Mouse (Mus musculus) midbrain, embryonic 14.5 days (tissue): ENCODE data around the gene Sox8. TPM values are rescaled to one million over a fixed set of nuclear protein-coding genes. Genes with fewer than 3 reads are reported as not detected.

ENCODE experiments used
- ATAC-seq: fragments of 200-750 bp; cut with Nextera tagmentation; 2 replicates; pipeline ENCODE4 v1.8.0; 2017; ENCODE audit warnings: moderate number of reproducible peaks, moderate library complexity; ENCODE audit not compliant: low FRiP score, low TSS enrichment
- DNase-seq: peaks from one replicate; pipeline ENCODE4 v3.0.0-alpha.2; 2015
- H3K27ac ChIP-seq: fragments of 300-500 bp; sonication (generic); replicated peaks from 2 replicates; pipeline ENCODE4 v1.5.1; 2014; ENCODE audit warnings: mild to moderate bottlenecking, low read depth, low read length, moderate library complexity
- H3K27me3 ChIP-seq: fragments of 300-500 bp; sonication (generic); 2 replicates; pipeline ENCODE4 v1.6.1; 2014; ENCODE audit warnings: low read length, control low read depth, mixed read lengths; ENCODE audit not compliant: control insufficient read depth, insufficient read depth
- H3K36me3 ChIP-seq: fragments of 300-500 bp; sonication (generic); 2 replicates; pipeline ENCODE4 v1.6.1; 2014; ENCODE audit warnings: low read length, control low read depth; ENCODE audit not compliant: control insufficient read depth, insufficient read depth
- H3K4me1 ChIP-seq: fragments of 300-500 bp; sonication (generic); 2 replicates; pipeline ENCODE4 v1.6.1; 2014; ENCODE audit warnings: mild to moderate bottlenecking, antibody characterized with exemption, low read length, control low read depth; ENCODE audit not compliant: control insufficient read depth, insufficient read depth
- H3K4me2 ChIP-seq: fragments of 300-500 bp; sonication (generic); 2 replicates; pipeline ENCODE4 v1.6.1; 2014; ENCODE audit warnings: mild to moderate bottlenecking, low read length, moderate library complexity
- H3K4me3 ChIP-seq: fragments of 300-500 bp; sonication (generic); replicated peaks from 2 replicates; pipeline ENCODE4 v1.5.1; 2014; ENCODE audit warnings: low read depth, low read length
- H3K9ac ChIP-seq: fragments of 300-500 bp; sonication (generic); replicated peaks from 2 replicates; pipeline ENCODE4 v1.6.1; 2014; ENCODE audit warnings: mild to moderate bottlenecking, low read length, moderate library complexity
- H3K9me3 ChIP-seq: fragments of 300-500 bp; sonication (generic); 2 replicates; pipeline ENCODE4 v1.6.1; 2016; ENCODE audit warnings: low read length, control low read depth, mixed read lengths; ENCODE audit not compliant: control insufficient read depth
- WGBS: fragments of 180-500 bp; shearing (Covaris S2); extraction: QIAGEN DNeasy Blood & Tissue Kit; methylation state at CpG from one replicate; pipeline ENCODE4 v1.1.7; 2014; 5-methylcytosine and 5-hydroxymethylcytosine counted together
- polyA plus RNA-seq: library from polyadenylated mRNA; unstranded; fragments of >200 nt; fragmentation: Nextera tagmentation; extraction: Ambion mirVana; gene quantifications from 2 replicates; pipeline ENCODE4 v1.2.1, GENCODE M21; 2014

Sox8 gene
- polyA plus RNA-seq, 1 experiment from 2014 or later = 8.0 TPM

DNA sequence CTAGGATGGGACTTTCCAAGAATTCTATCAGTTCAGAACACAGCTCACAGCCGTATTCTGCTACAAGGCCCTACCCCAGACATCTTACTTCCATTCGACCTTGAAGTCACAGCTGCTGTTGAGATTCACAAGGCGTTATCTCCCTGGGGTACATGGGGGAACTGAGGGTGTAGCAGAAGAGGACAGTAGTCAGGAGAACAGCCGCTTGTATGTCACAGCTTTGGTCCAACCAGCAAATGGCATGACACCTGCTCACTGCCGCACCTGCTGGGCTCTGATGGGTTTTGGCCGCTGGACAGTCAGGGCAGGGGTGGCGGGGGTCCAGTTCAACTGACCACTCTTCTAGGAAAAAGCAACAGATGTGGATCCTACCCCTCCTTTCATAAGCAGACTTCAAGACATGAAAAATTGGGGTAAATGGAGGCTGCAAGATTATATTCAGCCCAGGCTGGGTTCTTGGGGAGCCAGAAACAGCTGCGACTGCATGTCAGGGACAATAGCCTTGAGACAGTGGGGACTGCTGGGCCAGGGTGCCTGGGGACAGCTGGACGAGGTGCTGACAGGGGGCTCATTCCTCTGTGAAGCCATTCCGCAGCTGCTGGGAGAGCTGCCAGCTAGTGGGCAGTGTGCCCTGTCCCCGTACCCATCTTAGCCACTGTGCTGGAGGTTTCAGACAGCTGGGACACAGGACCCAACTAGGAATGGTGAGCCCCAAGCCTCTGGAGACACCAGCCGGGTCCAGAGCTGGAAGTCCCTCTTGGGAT is 4.9 kb upstream of the Sox8 start:
- no peak for DNase-seq
- H3K9ac ChIP-seq = no peak overlapping the region
- WGBS = 69% methylated on average over 12 of the region's 12 CpGs
- H3K4me2 ChIP-seq = no peak overlapping the region
- H3K4me1 ChIP-seq = peaks cover 16% of the 10 kb centered on the region
- no peaks in the 10 kb centered on the region for H3K36me3 ChIP-seq
- H3K9me3 ChIP-seq = no peaks in the 10 kb centered on the region
- ATAC-seq = no peak
- no peak overlapping the region for H3K27ac ChIP-seq
- no peak overlapping the region for H3K4me3 ChIP-seq
- H3K27me3 ChIP-seq = peaks cover 17% of the 10 kb centered on the region

DNA sequence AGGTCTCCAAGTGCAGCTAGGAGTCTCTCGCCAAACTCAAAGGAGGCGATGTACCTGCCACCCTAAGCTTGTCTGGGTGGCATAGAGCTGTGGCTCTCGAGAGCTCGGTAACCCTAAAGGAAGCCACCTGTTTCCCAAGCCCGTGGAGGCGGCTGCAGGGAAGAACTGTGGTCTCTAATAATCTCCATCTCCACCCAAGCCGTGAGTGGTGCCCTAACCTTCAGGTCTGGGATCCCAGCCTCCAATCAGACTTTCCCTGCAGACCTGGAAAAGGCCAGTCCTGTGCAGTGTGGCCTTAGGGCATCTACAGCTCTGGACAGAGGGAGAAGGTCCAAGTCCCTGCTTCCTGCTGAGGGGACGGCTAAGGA is 951 bp upstream of the Sox8 start:
- no peak for DNase-seq
- Histone ChIP-seq H3K9me3 (no peaks in the 10 kb centered on the region), H3K9ac (peak overlapping the region; percentile 49; the same call in 1 of the 2 replicates), H3K27me3 (peaks cover 40% of the 10 kb centered on the region), H3K27ac (no peak overlapping the region), H3K4me1 (peaks cover 24% of the 10 kb centered on the region), H3K4me2 (peak overlapping the region; percentile 87), H3K4me3 (peak overlapping the region; percentile 42), H3K36me3 (no peaks in the 10 kb centered on the region)
- no peak for ATAC-seq
- WGBS = 4% methylated on average over 8 of the region's 8 CpGs

DNA sequence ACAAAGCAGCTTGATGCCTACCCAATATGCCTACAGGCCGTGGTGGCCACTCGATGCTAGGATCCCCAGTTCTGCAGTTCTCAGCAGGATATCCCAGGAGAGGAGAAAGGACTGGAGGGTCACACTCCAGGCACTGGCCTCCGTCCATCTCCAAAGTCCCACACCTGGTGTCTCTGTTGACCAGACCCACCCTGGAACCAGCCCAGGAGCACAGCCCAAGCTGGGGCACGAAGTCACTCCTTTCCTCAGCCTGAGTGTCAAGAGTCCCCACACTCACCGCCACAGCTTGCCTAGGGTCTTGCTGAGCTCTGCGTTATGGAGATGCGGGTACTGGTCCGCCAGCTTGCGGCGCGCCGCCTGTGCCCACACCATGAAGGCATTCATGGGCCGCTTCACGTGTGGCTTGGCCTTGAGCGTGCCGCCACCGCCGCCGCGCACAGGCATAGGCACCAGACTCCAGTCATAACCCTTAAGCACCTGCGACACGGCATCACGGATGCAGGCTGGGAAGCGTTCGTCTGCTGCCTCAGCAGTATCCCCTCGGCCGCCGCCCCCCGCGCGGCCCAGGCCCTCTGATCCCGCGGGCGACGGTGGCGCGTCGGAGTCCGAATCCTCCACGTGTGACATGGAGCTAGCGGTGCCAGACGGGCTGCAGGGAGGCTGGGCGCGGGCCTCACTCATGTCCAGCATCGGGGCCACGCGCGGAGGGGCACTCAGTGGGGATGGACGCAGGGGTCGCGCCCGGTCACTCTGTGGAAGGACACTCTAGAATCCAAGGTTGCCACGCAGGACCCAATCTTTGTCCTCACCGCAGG is 446 bp downstream of the Sox8 start:
- H3K36me3 ChIP-seq = no peaks in the 10 kb centered on the region
- 2% methylated on average over 54 of the region's 54 CpGs for WGBS
- H3K4me3 ChIP-seq = peak overlapping the region; percentile 42
- H3K4me2 ChIP-seq = peak overlapping the region; percentile 87
- H3K27me3 ChIP-seq = peaks cover 40% of the 10 kb centered on the region
- peaks cover 29% of the 10 kb centered on the region for H3K4me1 ChIP-seq
- H3K9ac ChIP-seq = peak overlapping the region; percentile 49
- DNase-seq (peak; percentile 51), ATAC-seq (peak; percentile 32; the same call in 1 of the 2 replicates)
- H3K9me3 ChIP-seq = no peaks in the 10 kb centered on the region
- H3K27ac ChIP-seq = no peak overlapping the region

DNA sequence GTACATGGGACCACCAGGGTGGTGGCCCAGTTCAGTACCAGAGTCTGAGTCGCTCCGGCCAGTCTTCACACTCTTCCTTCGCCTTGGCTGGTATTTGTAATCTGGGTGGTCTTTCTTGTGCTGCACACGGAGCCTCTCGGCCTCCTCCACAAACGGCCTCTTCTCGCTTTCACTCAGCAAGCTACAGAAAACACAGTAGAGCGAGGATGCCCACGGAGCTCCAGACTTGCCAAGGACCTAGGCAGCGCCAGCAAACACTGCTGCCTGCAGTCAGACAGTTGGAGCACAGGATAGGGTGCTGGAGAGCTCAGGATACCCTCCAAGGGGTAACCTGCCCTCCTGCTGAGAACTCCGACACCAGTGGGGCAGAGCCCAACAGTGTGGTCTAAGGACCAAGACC is 1.6 kb downstream of the Sox8 start:
- Histone ChIP-seq H3K4me1 (peaks cover 29% of the 10 kb centered on the region), H3K9ac (no peak overlapping the region; the same call in 1 of the 2 replicates)
- DNase-seq = no peak

DNA sequence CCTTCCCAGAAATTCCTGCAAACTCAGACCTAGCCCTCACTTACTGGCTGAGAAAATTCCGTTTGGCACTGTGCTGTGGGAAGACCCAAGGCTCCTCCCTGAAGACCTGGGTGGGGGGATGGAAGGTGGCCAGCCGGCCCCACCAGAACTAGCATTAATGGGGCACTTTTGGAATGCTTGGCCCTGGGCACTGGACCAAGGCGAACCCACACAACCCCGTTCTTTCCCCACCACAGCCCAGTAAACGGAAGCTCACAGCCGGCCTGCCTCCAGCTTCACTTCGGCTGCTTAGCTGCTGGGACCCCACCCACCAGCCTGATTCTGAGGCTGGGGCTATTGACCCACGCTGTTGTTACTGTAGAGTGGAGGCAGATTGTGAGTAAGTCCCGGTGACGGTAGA is 2.3 kb downstream of the Sox8 start:
- H3K27me3 ChIP-seq = peaks cover 40% of the 10 kb centered on the region
- WGBS = 36% methylated on average over 10 of the region's 10 CpGs
- no peak overlapping the region for H3K27ac ChIP-seq
- H3K4me3 ChIP-seq = 0 out of 2 replicates have a peak overlapping the region, but pooled peaks have one; percentile 42
- peak; percentile 33 for DNase-seq
- ATAC-seq = no peak
- no peaks in the 10 kb centered on the region for H3K36me3 ChIP-seq
- peaks cover 29% of the 10 kb centered on the region for H3K4me1 ChIP-seq
- no peaks in the 10 kb centered on the region for H3K9me3 ChIP-seq
- H3K4me2 ChIP-seq = peak overlapping the region; percentile 87
- no peak overlapping the region for H3K9ac ChIP-seq

More for the DNA sequence above, 1.6 kb downstream of the Sox8 start:
- Histone ChIP-seq H3K27me3 (peaks cover 40% of the 10 kb centered on the region), H3K36me3 (no peaks in the 10 kb centered on the region), H3K27ac (no peak overlapping the region), H3K9me3 (no peaks in the 10 kb centered on the region), H3K4me3 (peak overlapping the region; percentile 42), H3K4me2 (peak overlapping the region; percentile 87)
- ATAC-seq = no peak
- 74% methylated on average over 11 of the region's 11 CpGs for WGBS

DNA sequence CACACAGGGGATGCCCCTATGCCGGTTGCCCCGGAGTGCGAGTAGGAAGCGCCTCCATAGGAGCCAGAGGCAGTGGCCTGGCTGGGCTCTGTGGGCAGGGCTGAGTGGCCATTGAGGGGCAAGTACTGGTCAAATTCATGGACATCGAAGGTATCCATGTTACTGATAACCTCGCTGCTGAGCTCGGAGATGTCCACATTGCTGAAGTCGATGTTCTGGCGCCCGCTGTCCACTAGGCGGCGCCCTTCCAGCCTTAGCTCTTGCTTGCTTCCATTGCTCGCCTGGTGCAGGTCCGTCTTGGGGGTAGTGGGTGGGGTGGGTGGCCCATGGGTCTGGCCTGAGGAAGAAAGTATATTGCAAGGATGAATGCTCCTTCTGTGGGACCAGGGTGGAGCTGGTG is 2.7 kb downstream of the Sox8 start:
- Histone ChIP-seq H3K9me3 (no peaks in the 10 kb centered on the region), H3K36me3 (no peaks in the 10 kb centered on the region), H3K4me2 (peak overlapping the region; percentile 87), H3K9ac (no peak overlapping the region), H3K4me3 (no peak overlapping the region), H3K4me1 (peaks cover 29% of the 10 kb centered on the region), H3K27ac (no peak overlapping the region), H3K27me3 (peaks cover 40% of the 10 kb centered on the region)
- ATAC-seq (no peak), DNase-seq (peak; percentile 84)
- WGBS = 20% methylated on average over 14 of the region's 14 CpGs

DNA sequence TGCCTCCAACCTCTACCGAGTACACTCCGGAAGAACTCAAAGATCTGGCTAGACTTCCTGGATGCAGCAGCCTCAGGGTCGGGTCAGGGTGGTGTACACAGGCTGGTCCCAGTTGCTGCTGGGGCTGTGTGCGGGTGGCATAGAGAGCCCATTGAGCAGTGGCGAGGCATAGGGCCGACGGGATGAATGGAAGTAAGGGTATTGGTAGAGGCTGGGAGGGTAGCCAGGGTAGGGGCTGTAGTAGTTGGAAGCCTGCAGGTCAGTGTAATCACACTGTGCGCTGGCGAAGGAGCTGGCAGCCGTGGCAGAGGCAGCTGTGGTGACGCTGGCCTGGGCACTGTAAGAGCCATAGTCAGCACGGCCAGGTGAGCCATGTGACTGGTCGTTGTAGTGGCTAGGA is 3.2 kb downstream of the Sox8 start:
- Histone ChIP-seq H3K27ac (no peak overlapping the region), H3K9me3 (no peaks in the 10 kb centered on the region), H3K9ac (no peak overlapping the region), H3K4me3 (no peak overlapping the region), H3K36me3 (no peaks in the 10 kb centered on the region), H3K4me2 (peak overlapping the region; percentile 87), H3K4me1 (peaks cover 29% of the 10 kb centered on the region), H3K27me3 (peaks cover 40% of the 10 kb centered on the region)
- 78% methylated on average over 13 of the region's 13 CpGs for WGBS
- no peak for ATAC-seq
- DNase-seq = no peak

DNA sequence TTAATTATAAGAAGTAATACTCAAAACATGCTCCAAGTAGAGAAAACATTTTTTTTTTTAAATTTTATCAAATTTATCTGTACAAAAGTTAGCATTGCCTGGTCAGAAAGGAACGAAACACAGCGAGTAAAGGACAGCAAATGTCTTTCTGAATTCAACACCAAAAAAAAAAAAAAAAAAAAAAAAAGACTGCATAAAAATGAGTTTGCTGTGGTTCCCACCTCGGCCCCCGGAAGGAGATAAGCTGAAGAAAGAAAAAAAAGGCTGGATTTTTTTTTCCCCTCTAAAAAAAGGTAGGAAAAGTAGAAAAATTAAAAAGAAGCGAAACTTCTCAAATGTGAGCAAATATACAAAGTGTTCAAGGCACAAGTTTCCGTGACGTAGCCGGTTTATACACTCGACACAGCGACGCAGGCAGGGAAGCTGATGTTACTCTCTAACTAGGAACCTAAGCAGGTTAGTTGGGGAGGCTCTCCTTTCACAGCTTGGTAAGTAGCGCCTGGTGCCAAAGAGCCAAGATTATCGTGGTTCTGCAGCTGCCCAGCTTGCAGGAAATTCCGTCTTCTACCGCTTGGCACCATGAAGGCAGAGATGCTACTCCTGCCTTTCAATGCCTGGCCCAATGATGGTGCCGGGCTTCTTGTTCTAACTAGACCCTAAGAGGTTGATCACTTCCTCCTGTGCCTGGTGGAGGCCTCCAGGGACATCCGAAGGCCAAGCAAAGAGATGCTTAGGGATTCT is 4.5 kb downstream of the Sox8 start:
- no peaks in the 10 kb centered on the region for H3K9me3 ChIP-seq
- ATAC-seq = no peak
- peak overlapping the region; percentile 22 for H3K4me2 ChIP-seq
- no peak for DNase-seq
- H3K4me3 ChIP-seq = no peak overlapping the region
- WGBS = 75% methylated on average over 17 of the region's 17 CpGs
- H3K27me3 ChIP-seq = peaks cover 28% of the 10 kb centered on the region
- no peaks in the 10 kb centered on the region for H3K36me3 ChIP-seq
- H3K9ac ChIP-seq = no peak overlapping the region
- peaks cover 35% of the 10 kb centered on the region for H3K4me1 ChIP-seq
- H3K27ac ChIP-seq = peak overlapping the region; percentile 56
